Mouse (Mus musculus) neural tube, embryonic 15.5 days (tissue): Measurements from ENCODE around the gene Tom1l2. TPM values are rescaled to one million over a fixed set of nuclear protein-coding genes. Genes with fewer than 3 reads are reported as not detected.
A peak's percentile ranks its signal among the peaks of the same experiment; 100 is the strongest.

Experiments used
- ATAC-seq: fragments of 200-750 bp; cut with Nextera tagmentation; 2 replicates; pipeline ENCODE4 v1.8.0; 2017; ENCODE audit warnings: mild to moderate bottlenecking, moderate TSS enrichment, moderate library complexity; ENCODE audit not compliant: low FRiP score
- H3K27ac ChIP-seq: fragments of 300-500 bp; sonication (generic); replicated peaks from 2 replicates; pipeline ENCODE4 v1.5.1; 2015; ENCODE audit warnings: mild to moderate bottlenecking, inconsistent platforms
- H3K27me3 ChIP-seq: fragments of 300-500 bp; sonication (generic); replicated peaks from 2 replicates; pipeline ENCODE4 v1.6.1; 2015; ENCODE audit warnings: inconsistent platforms
- H3K36me3 ChIP-seq: fragments of 300-500 bp; sonication (generic); 2 replicates; pipeline ENCODE4 v1.6.1; 2015; ENCODE audit warnings: inconsistent platforms
- H3K4me1 ChIP-seq: fragments of 300-500 bp; sonication (generic); 2 replicates; pipeline ENCODE4 v1.6.1; 2015; ENCODE audit warnings: inconsistent platforms
- H3K4me2 ChIP-seq: fragments of 300-500 bp; sonication (generic); 2 replicates; pipeline ENCODE4 v1.6.1; 2015; ENCODE audit warnings: inconsistent platforms, mild to moderate bottlenecking, moderate library complexity
- H3K4me3 ChIP-seq: fragments of 300-500 bp; sonication (generic); replicated peaks from 2 replicates; pipeline ENCODE4 v1.5.1; 2015; ENCODE audit warnings: mild to moderate bottlenecking, inconsistent platforms
- H3K9ac ChIP-seq: fragments of 300-500 bp; sonication (generic); replicated peaks from 2 replicates; pipeline ENCODE4 v1.6.1; 2015; ENCODE audit warnings: mild to moderate bottlenecking, inconsistent platforms
- H3K9me3 ChIP-seq: fragments of 300-500 bp; sonication (generic); replicated peaks from 2 replicates; pipeline ENCODE4 v1.6.1; 2016; ENCODE audit warnings: inconsistent platforms
- WGBS: fragments of 180-500 bp; shearing (Covaris S2); methylation state at CpG from one replicate; pipeline ENCODE4 v1.1.7; 2015; ENCODE audit warnings: mixed read lengths; 5-methylcytosine and 5-hydroxymethylcytosine counted together
- polyA plus RNA-seq: library from polyadenylated mRNA; unstranded; fragments of >200 nt; fragmentation: Nextera tagmentation; extraction: Ambion mirVana; gene quantifications from 2 replicates; pipeline ENCODE4 v1.2.1, GENCODE M21; 2015

Tom1l2 gene
- polyA plus RNA-seq, 1 experiment from 2014 or later: 68.9 TPM

GRCm38 (mm10) chr11:60345868-60346267 lies 6.8 kb downstream of the Tom1l2 start:
- no peak for ATAC-seq
- Histone ChIP-seq H3K9me3 (no peaks in the 10 kb centered on the region), H3K4me3 (no peak overlapping the region), H3K4me2 (no peak overlapping the region), H3K9ac (no peak overlapping the region), H3K27ac (no peak overlapping the region), H3K36me3 (no peaks in the 10 kb centered on the region), H3K27me3 (no peaks in the 10 kb centered on the region), H3K4me1 (peaks cover 16% of the 10 kb centered on the region)
- WGBS: 86% methylated on average over 4 of the region's 4 CpGs

GRCm38 (mm10) chr11:60339361-60339760 lies 13.3 kb downstream of the Tom1l2 start:
- H3K9me3 ChIP-seq: no peaks in the 10 kb centered on the region
- ATAC-seq: no peak
- 93% methylated on average over 12 of the region's 12 CpGs for WGBS
- H3K27ac ChIP-seq: no peak overlapping the region
- no peaks in the 10 kb centered on the region for H3K4me1 ChIP-seq
- H3K27me3 ChIP-seq: no peaks in the 10 kb centered on the region
- no peak overlapping the region for H3K9ac ChIP-seq
- H3K36me3 ChIP-seq: no peaks in the 10 kb centered on the region
- H3K4me3 ChIP-seq: no peak overlapping the region
- no peak overlapping the region for H3K4me2 ChIP-seq

- Histone ChIP-seq H3K9me3 (no peaks in the 10 kb centered on the region), H3K9ac (no peak overlapping the region), H3K27ac (no peak overlapping the region), H3K27me3 (no peaks in the 10 kb centered on the region), H3K4me3 (no peak overlapping the region), H3K36me3 (no peaks in the 10 kb centered on the region), H3K4me1 (peaks cover 7% of the 10 kb centered on the region), H3K4me2 (no peak overlapping the region)
- no peak for ATAC-seq
- 72% methylated on average over 4 of the region's 4 CpGs for WGBS
Measured at GRCm38 (mm10) chr11:60338291-60338690, 14.4 kb downstream of the Tom1l2 start.

DNA sequence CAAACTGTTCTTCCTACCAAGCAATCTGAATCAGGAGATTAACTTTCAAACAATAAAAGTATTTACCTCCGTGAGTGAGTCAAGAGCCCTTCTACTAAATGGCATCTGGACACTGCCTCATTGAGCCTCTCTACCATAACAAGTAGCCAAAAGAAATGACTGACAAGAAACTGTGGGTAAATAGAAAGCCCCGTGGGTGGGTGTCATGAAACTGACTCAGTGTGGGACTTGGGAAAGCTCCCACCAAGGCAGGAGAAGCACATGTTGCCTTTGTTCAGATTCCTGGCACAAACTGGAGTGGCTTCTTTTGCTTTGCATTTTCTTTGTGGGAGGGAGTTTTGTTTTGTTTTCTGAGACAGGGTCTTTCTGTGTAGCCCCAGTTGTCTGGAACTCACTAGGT lies 16.9 kb downstream of the Tom1l2 start:
- Histone ChIP-seq H3K4me2 (no peak overlapping the region), H3K4me3 (no peak overlapping the region), H3K9me3 (no peaks in the 10 kb centered on the region), H3K36me3 (no peaks in the 10 kb centered on the region), H3K27me3 (no peaks in the 10 kb centered on the region), H3K9ac (no peak overlapping the region), H3K4me1 (peaks cover 7% of the 10 kb centered on the region), H3K27ac (no peak overlapping the region)
- 74% methylated on average over 2 of the region's 2 CpGs for WGBS
- no peak for ATAC-seq

DNA sequence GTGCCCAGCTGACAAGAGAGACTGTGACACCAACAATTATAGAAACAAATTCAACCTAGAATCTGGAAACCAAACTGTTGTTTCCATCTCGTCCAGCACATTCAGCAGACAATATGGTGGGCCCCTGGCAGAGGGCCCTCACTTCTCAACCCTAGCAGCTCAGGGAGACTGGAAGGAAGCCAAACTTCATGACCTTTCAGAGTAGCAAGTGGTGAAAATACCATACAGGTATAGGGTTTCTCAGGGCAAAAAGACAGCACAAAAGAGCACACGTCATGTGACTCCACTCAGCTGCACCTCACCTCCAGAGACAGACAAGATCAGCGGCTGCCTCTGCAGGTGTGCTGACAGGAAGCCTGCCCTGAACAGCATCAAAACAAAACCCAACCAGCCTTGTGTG lies 18.6 kb downstream of the Tom1l2 start:
- Histone ChIP-seq H3K9ac (no peak overlapping the region), H3K27me3 (no peaks in the 10 kb centered on the region), H3K36me3 (no peaks in the 10 kb centered on the region), H3K4me1 (peaks cover 7% of the 10 kb centered on the region), H3K4me3 (no peak overlapping the region), H3K9me3 (no peaks in the 10 kb centered on the region), H3K4me2 (no peak overlapping the region), H3K27ac (no peak overlapping the region)
- no peak for ATAC-seq
- 65% methylated on average over 3 of the region's 3 CpGs for WGBS

GRCm38 (mm10) chr11:60333461-60333860 lies 19.2 kb downstream of the Tom1l2 start:
- H3K27ac ChIP-seq: no peak overlapping the region
- no peak for ATAC-seq
- 81% methylated on average over 5 of the region's 5 CpGs for WGBS

GRCm38 (mm10) chr11:60330551-60330950 lies 22.2 kb downstream of the Tom1l2 start:
- no peaks in the 10 kb centered on the region for H3K27me3 ChIP-seq
- H3K36me3 ChIP-seq: no peaks in the 10 kb centered on the region
- WGBS: 91% methylated on average over 4 of the region's 4 CpGs

More at GRCm38 (mm10) chr11:60333461-60333860, 19.2 kb downstream of the Tom1l2 start:
- Histone ChIP-seq H3K27me3 (no peaks in the 10 kb centered on the region), H3K9ac (no peak overlapping the region), H3K4me3 (no peak overlapping the region), H3K36me3 (no peaks in the 10 kb centered on the region), H3K4me2 (no peak overlapping the region), H3K9me3 (no peaks in the 10 kb centered on the region), H3K4me1 (peaks cover 7% of the 10 kb centered on the region)

GRCm38 (mm10) chr11:60323731-60324130 lies 29.0 kb downstream of the Tom1l2 start:
- Histone ChIP-seq H3K36me3 (no peaks in the 10 kb centered on the region), H3K27me3 (no peaks in the 10 kb centered on the region), H3K4me3 (no peak overlapping the region), H3K9me3 (no peaks in the 10 kb centered on the region), H3K4me2 (no peak overlapping the region), H3K9ac (no peak overlapping the region), H3K27ac (no peak overlapping the region), H3K4me1 (peaks cover 30% of the 10 kb centered on the region)
- ATAC-seq: no peak

More at GRCm38 (mm10) chr11:60330551-60330950, 22.2 kb downstream of the Tom1l2 start:
- Histone ChIP-seq H3K4me2 (no peak overlapping the region), H3K4me1 (peaks cover 7% of the 10 kb centered on the region), H3K4me3 (no peak overlapping the region), H3K9ac (no peak overlapping the region), H3K9me3 (no peaks in the 10 kb centered on the region), H3K27ac (no peak overlapping the region)
- ATAC-seq: no peak

DNA sequence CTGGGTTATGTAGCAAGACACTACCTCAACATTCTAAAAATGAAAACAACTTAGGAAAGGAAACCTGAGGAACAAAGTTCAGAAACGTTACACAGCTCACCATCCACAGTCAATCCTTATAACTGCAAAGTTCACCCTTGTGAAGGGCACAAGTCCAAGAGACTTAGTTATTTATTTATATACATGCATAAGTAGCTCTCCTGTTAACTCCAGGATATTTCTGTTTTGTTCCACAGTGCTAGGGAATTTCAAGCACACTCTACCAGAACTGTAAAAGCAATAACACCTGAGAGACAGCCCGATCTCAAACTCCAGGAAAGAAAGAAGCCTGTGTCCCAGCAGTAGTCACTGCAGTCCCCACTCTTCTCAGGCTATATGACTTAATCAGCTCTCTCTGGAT lies 31.3 kb downstream of the Tom1l2 start:
- Histone ChIP-seq H3K4me1 (peaks cover 52% of the 10 kb centered on the region), H3K36me3 (no peaks in the 10 kb centered on the region), H3K27me3 (no peaks in the 10 kb centered on the region), H3K4me3 (no peak overlapping the region), H3K4me2 (no peak overlapping the region), H3K27ac (peak overlapping the region; percentile 73; the same call in 1 of the 2 replicates), H3K9ac (no peak overlapping the region), H3K9me3 (no peaks in the 10 kb centered on the region)
- ATAC-seq: no peak
- 79% methylated on average over 2 of the region's 2 CpGs for WGBS

- Histone ChIP-seq H3K27me3 (no peaks in the 10 kb centered on the region), H3K4me2 (no peak overlapping the region), H3K4me1 (peaks cover 58% of the 10 kb centered on the region), H3K9ac (no peak overlapping the region), H3K27ac (peak overlapping the region; percentile 73), H3K36me3 (no peaks in the 10 kb centered on the region), H3K4me3 (no peak overlapping the region), H3K9me3 (no peaks in the 10 kb centered on the region)
- 39% methylated on average over 8 of the region's 8 CpGs for WGBS
- no peak; the same call in 1 of the 2 replicates for ATAC-seq
Measured at GRCm38 (mm10) chr11:60320426-60321037, 32.2 kb downstream of the Tom1l2 start.

DNA sequence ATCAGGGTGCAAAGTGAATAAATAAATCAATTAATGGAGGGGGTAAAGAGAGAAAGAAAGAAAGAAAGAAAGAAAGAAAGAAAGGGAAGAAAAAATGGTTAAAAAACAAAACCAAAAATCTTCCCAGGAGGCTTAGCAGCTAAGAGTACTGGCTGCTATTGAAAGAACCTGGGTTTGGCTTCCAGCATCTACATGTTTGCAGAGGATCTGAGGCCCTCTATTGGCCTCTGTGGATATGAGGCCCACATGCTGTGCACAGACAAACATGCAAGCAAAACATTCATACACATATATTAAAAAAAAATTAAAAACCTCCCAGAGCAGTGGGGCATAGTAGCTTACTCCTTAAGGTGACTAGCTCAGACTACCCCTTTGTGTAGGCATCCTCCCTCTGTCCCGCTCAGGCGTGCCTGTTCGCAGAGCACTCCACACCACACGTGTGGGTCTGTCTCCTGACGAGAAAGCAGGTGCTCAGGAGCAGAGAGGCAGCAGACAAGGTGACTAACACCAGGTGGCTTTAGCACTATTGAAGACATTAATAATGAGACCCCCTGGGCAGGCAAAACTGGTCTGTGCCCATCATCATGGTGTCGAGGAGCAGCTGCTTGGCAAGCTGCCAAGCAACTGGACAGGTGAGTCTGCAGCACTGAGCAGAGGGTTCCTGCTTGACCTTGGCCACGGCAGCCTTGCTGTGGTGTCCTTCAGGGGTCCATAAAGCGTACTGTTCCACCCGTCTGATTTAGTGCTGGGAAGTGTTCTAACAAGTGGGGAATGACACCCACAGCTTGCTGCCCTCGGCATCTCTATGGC lies 33.2 kb downstream of the Tom1l2 start:
- Histone ChIP-seq H3K4me1 (peaks cover 58% of the 10 kb centered on the region), H3K27me3 (no peaks in the 10 kb centered on the region), H3K36me3 (no peaks in the 10 kb centered on the region), H3K4me3 (no peak overlapping the region), H3K27ac (peak overlapping the region; percentile 73), H3K4me2 (no peak overlapping the region), H3K9me3 (no peaks in the 10 kb centered on the region), H3K9ac (no peak overlapping the region)
- 30% methylated on average over 10 of the region's 10 CpGs for WGBS
- ATAC-seq: no peak

GRCm38 (mm10) chr11:60318716-60319115 lies 34.0 kb downstream of the Tom1l2 start:
- H3K27me3 ChIP-seq: no peaks in the 10 kb centered on the region
- H3K9ac ChIP-seq: 0 out of 2 replicates have a peak overlapping the region, but pooled peaks have one; percentile 7
- 0 out of 2 replicates have a peak, but pooled peaks have one; percentile 15 for ATAC-seq
- H3K4me3 ChIP-seq: no peak overlapping the region
- H3K9me3 ChIP-seq: no peaks in the 10 kb centered on the region
- 50% methylated on average over 5 of the region's 5 CpGs for WGBS
- no peaks in the 10 kb centered on the region for H3K36me3 ChIP-seq
- no peak overlapping the region for H3K4me2 ChIP-seq
- H3K4me1 ChIP-seq: peaks cover 58% of the 10 kb centered on the region
- peak overlapping the region; percentile 73; the same call in 1 of the 2 replicates for H3K27ac ChIP-seq
